Mouse (Mus musculus): ENCODE measurements at regions not wholly inside any gene's neighbourhood (a gene's known extent, or its start where the extent isn't known, plus 50 kb on each side); places are given as distances from the start of the nearest gene placed in this dataset.
"Not testable (repeated sequence)": the region's sequence is repeated elsewhere in the genome, so short reads cannot be mapped to it uniquely, and the experiment has no call there.

DNA sequence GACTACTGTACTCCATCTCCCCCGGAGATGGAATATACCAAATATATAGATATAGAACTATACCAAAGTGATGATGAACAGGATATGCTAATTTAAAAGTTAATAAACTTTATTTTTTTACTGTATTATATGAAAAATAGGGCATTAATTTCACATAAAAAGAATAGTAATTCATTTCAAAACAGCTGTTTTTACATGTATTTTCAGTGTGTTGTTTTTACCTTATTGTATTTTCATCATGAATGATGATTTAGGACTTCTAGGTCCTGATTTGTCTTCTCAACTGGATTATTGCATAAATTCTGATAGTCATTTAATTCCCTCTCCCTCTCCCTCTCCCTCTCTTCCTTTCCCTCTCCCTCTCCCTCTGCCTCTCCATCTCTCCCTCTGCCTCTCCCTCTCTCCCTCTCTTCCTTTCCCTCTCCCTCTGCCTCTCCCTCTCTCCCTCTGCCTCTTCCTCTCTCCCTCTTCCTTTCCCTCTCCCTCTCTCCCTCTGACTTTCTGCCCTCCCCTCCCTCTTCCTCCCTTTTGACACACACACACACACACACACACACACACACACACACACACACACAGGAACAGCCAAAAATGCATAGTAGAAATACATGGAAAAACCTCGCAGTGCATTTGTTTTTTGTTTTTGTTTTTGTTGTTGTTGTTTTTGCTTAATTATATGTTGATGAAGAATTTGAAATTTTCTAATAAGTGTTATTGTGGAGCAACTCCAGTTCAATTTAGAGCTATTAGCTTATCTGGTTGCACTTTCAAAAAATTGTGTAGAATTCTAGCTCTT is 298.3 kb upstream of the Nrxn1 start:
- no peaks in the 10 kb centered on the region for H3K79me2 ChIP-seq (ENCODE audit: control insufficient read depth, insufficient read depth, low read length)
- TF ChIP-seq POLR2A (IDR thresholded peaks at IDR 0.05; ENCODE audit: extremely low read depth, insufficient read depth, low read length) (no peak), CTCF (IDR thresholded peaks at IDR 0.05; ENCODE audit: low read depth, low read length) (no peak)
- WGBS: 89% methylated on average over 2 of the region's 2 CpGs
- no peaks in the 10 kb centered on the region; the same call in 1 of the 2 replicates for H3K4me1 ChIP-seq (ENCODE audit: control insufficient read depth, insufficient read depth, low read length)
- no peak overlapping the region for H3K27ac ChIP-seq (replicated peaks; ENCODE audit: insufficient read depth, low read depth, low read length)
- H3K36me3 ChIP-seq (ENCODE audit: control insufficient read depth, insufficient read depth, low read length): no peaks in the 10 kb centered on the region
- DNase-seq (ENCODE audit: extremely low read depth, low read depth, low spot score): no peak
- H3K27me3 ChIP-seq (ENCODE audit: control insufficient read depth, insufficient read depth, low read length): no peaks in the 10 kb centered on the region
- H3K9ac ChIP-seq (ENCODE audit: low read depth, low read length): no peak overlapping the region
- no peak overlapping the region for H3K4me3 ChIP-seq (ENCODE audit: insufficient read depth, low read depth, low read length)

DNA sequence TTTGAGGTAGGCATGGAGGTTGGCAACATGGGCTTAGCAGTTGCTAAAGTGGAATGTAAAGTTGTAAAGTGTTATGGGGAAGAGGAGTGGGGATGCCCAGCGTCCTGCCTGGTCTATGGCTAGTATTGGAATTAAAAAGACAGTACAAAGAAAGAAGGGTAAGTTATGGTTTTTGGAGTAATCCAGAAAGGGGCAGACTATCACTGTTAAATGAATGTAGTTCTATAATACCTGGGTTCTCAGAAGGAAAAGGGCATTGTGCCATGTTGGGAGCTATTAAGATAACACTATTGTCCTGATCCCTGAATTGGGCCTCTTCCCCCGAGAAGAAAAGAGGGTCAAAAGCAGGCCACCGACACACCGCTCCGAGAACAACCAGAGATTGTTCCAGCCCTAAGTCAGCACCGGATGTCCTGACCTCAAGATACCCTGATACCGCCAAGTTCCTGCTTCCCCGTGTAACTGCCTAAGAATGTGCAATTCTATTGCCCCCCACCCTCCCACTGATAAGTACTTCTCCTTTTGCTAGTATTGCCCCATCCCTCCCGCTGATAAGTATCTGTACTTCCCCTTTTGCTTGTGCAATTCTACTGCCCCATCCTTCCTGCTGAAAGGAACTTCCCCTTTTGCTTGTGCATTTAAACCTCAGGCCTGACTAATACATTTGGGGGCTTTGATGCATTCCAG is 297.2 kb upstream of the Nrxn1 start:
- H3K4me1 ChIP-seq (ENCODE audit: control insufficient read depth, insufficient read depth, low read length); H3K4me3 ChIP-seq (ENCODE audit: insufficient read depth, low read depth, low read length); DNase-seq (ENCODE audit: extremely low read depth, low read depth, low spot score); H3K79me2 ChIP-seq (ENCODE audit: control insufficient read depth, insufficient read depth, low read length); H3K9ac ChIP-seq (ENCODE audit: low read depth, low read length); H3K36me3 ChIP-seq (ENCODE audit: control insufficient read depth, insufficient read depth, low read length); H3K27me3 ChIP-seq (ENCODE audit: control insufficient read depth, insufficient read depth, low read length); H3K27ac ChIP-seq (replicated peaks; ENCODE audit: insufficient read depth, low read depth, low read length): not testable (repeated sequence)
- 67% methylated on average over 9 of the region's 9 CpGs for WGBS

DNA sequence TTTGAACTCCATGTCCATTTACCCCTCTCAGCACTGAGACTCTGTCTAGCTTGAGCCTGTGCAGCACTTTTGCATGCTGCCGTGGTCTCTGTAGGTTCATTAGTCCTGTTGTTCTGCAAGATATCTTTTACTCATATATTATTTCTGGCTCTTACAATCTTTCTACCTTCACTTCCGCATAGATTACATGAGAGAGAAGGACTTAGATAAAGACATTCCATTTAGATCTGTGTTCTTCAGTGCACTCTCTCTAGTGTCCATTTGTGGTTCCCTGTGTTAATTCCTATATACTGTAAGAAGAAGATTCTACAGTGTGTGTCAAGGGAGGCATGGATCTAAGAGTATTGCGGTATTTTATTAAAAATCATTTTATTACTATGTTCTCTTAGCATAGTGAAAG is 295.6 kb upstream of the Nrxn1 start:
- DNase-seq (ENCODE audit: extremely low read depth, low read depth, low spot score): no peak

DNA sequence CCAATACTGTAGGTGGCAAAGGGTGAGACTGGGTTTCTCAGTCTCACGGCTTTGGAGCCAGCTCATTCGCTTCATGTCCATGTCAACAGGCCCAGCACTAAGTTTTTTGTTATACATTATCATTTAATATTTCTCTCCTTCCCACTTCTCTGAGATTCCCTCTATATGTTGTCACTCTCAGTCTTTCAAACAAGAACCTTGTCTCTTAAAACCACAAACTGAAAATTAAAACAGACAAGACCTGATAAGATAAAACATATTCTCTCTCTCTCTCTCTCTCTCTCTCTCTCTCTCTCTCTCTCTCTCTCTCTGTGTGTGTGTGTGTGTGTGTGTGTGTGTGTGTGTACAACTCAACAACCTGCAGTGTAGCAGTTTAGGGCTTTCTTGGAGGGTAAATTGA is 295.2 kb upstream of the Nrxn1 start:
- 90% methylated on average over 2 of the region's 2 CpGs for WGBS
- H3K36me3 ChIP-seq (ENCODE audit: control insufficient read depth, insufficient read depth, low read length): no peaks in the 10 kb centered on the region
- no peaks in the 10 kb centered on the region for H3K27me3 ChIP-seq (ENCODE audit: control insufficient read depth, insufficient read depth, low read length)
- H3K4me3 ChIP-seq (ENCODE audit: insufficient read depth, low read depth, low read length): no peak overlapping the region
- no peak overlapping the region for H3K27ac ChIP-seq (replicated peaks; ENCODE audit: insufficient read depth, low read depth, low read length)
- H3K9ac ChIP-seq (ENCODE audit: low read depth, low read length): no peak overlapping the region
- H3K79me2 ChIP-seq (ENCODE audit: control insufficient read depth, insufficient read depth, low read length): no peaks in the 10 kb centered on the region
- no peak for DNase-seq (ENCODE audit: extremely low read depth, low read depth, low spot score)
- TF ChIP-seq CTCF (IDR thresholded peaks at IDR 0.05; ENCODE audit: low read depth, low read length) (no peak), POLR2A (IDR thresholded peaks at IDR 0.05; ENCODE audit: extremely low read depth, insufficient read depth, low read length) (no peak)
- H3K4me1 ChIP-seq (ENCODE audit: control insufficient read depth, insufficient read depth, low read length): no peaks in the 10 kb centered on the region; the same call in 1 of the 2 replicates

More for the DNA sequence above, 295.6 kb upstream of the Nrxn1 start:
- Histone ChIP-seq H3K79me2 (ENCODE audit: control insufficient read depth, insufficient read depth, low read length) (no peaks in the 10 kb centered on the region), H3K4me3 (ENCODE audit: insufficient read depth, low read depth, low read length) (no peak overlapping the region), H3K27me3 (ENCODE audit: control insufficient read depth, insufficient read depth, low read length) (no peaks in the 10 kb centered on the region), H3K4me1 (ENCODE audit: control insufficient read depth, insufficient read depth, low read length) (no peaks in the 10 kb centered on the region; the same call in 1 of the 2 replicates), H3K27ac (replicated peaks; ENCODE audit: insufficient read depth, low read depth, low read length) (no peak overlapping the region), H3K9ac (ENCODE audit: low read depth, low read length) (no peak overlapping the region), H3K36me3 (ENCODE audit: control insufficient read depth, insufficient read depth, low read length) (no peaks in the 10 kb centered on the region)
- TF ChIP-seq POLR2A (IDR thresholded peaks at IDR 0.05; ENCODE audit: extremely low read depth, insufficient read depth, low read length): no peak
- TF ChIP-seq CTCF (IDR thresholded peaks at IDR 0.05; ENCODE audit: low read depth, low read length): no peak
- WGBS: 84% methylated on average over 3 of the region's 3 CpGs

GRCm38 (mm10) chr17:91385949-91386348 is 293.1 kb upstream of the Nrxn1 start:
- H3K27ac ChIP-seq (replicated peaks; ENCODE audit: insufficient read depth, low read depth, low read length): no peak overlapping the region
- no peak for DNase-seq (ENCODE audit: extremely low read depth, low read depth, low spot score)
- no peaks in the 10 kb centered on the region for H3K79me2 ChIP-seq (ENCODE audit: control insufficient read depth, insufficient read depth, low read length)
- WGBS: 80% methylated on average over 2 of the region's 2 CpGs
- H3K9ac ChIP-seq (ENCODE audit: low read depth, low read length): no peak overlapping the region
- H3K27me3 ChIP-seq (ENCODE audit: control insufficient read depth, insufficient read depth, low read length): no peaks in the 10 kb centered on the region
- no peaks in the 10 kb centered on the region for H3K36me3 ChIP-seq (ENCODE audit: control insufficient read depth, insufficient read depth, low read length)
- H3K4me3 ChIP-seq (ENCODE audit: insufficient read depth, low read depth, low read length): no peak overlapping the region
- H3K4me1 ChIP-seq (ENCODE audit: control insufficient read depth, insufficient read depth, low read length): no peaks in the 10 kb centered on the region; the same call in 1 of the 2 replicates
- TF ChIP-seq CTCF (IDR thresholded peaks at IDR 0.05; ENCODE audit: low read depth, low read length) (no peak), POLR2A (IDR thresholded peaks at IDR 0.05; ENCODE audit: extremely low read depth, insufficient read depth, low read length) (no peak)

GRCm38 (mm10) chr17:91368156-91368555 is 275.3 kb upstream of the Nrxn1 start:
- no peak for TF ChIP-seq POLR2A (IDR thresholded peaks at IDR 0.05; ENCODE audit: extremely low read depth, insufficient read depth, low read length)
- TF ChIP-seq CTCF (IDR thresholded peaks at IDR 0.05; ENCODE audit: low read depth, low read length): no peak
- 80% methylated on average over 2 of the region's 2 CpGs for WGBS
- H3K9ac ChIP-seq (ENCODE audit: low read depth, low read length): no peak overlapping the region
- H3K4me3 ChIP-seq (ENCODE audit: insufficient read depth, low read depth, low read length): no peak overlapping the region
- no peaks in the 10 kb centered on the region for H3K4me1 ChIP-seq (ENCODE audit: control insufficient read depth, insufficient read depth, low read length)
- DNase-seq (ENCODE audit: extremely low read depth, low read depth, low spot score): no peak
- H3K27me3 ChIP-seq (ENCODE audit: control insufficient read depth, insufficient read depth, low read length): no peaks in the 10 kb centered on the region
- H3K27ac ChIP-seq (replicated peaks; ENCODE audit: insufficient read depth, low read depth, low read length): no peak overlapping the region
- no peaks in the 10 kb centered on the region for H3K79me2 ChIP-seq (ENCODE audit: control insufficient read depth, insufficient read depth, low read length)
- H3K36me3 ChIP-seq (ENCODE audit: control insufficient read depth, insufficient read depth, low read length): no peaks in the 10 kb centered on the region
